Mouse (Mus musculus): Measurements from ENCODE around the gene Zdhhc18. TPM values are rescaled to one million over a fixed set of nuclear protein-coding genes. Genes with fewer than 3 reads are reported as not detected.

The Zdhhc18 gene
- polyA plus RNA-seq, 1 experiment: 4.5 TPM

- Histone ChIP-seq H3K36me3 (ENCODE audit: control insufficient read depth, insufficient read depth, low read length) (no peaks in the 10 kb centered on the region), H3K27me3 (ENCODE audit: control insufficient read depth, insufficient read depth, low read length) (no peaks in the 10 kb centered on the region), H3K4me3 (ENCODE audit: control insufficient read depth, low read depth, low read length) (no peak overlapping the region), H3K4me1 (ENCODE audit: control insufficient read depth, insufficient read depth, low read length) (no peaks in the 10 kb centered on the region), H3K27ac (ENCODE audit: control insufficient read depth, insufficient read depth, low read depth, low read length) (no peak overlapping the region)
- no peak for TF ChIP-seq CTCF (IDR thresholded peaks at IDR 0.05; ENCODE audit: control insufficient read depth, insufficient read depth, insufficient replicate concordance, low read depth, low read length)
- no peak for TF ChIP-seq POLR2A (IDR thresholded peaks at IDR 0.05; ENCODE audit: control insufficient read depth, low read depth, low read length)
Observed at GRCm38 (mm10) chr4:133624830-133625229, 25.1 kb downstream of the Zdhhc18 start.

- Histone ChIP-seq H3K4me3 (ENCODE audit: control insufficient read depth, low read depth, low read length) (no peak overlapping the region), H3K27ac (ENCODE audit: control insufficient read depth, insufficient read depth, low read depth, low read length) (no peak overlapping the region), H3K36me3 (ENCODE audit: control insufficient read depth, insufficient read depth, low read length) (no peaks in the 10 kb centered on the region), H3K4me1 (ENCODE audit: control insufficient read depth, insufficient read depth, low read length) (peaks cover 2% of the 10 kb centered on the region; the same call in 1 of the 2 replicates), H3K27me3 (ENCODE audit: control insufficient read depth, insufficient read depth, low read length) (no peaks in the 10 kb centered on the region)
- TF ChIP-seq POLR2A (IDR thresholded peaks at IDR 0.05; ENCODE audit: control insufficient read depth, low read depth, low read length) (no peak), CTCF (IDR thresholded peaks at IDR 0.05; ENCODE audit: control insufficient read depth, insufficient read depth, insufficient replicate concordance, low read depth, low read length) (no peak)
Observed at GRCm38 (mm10) chr4:133622161-133622695, 27.7 kb downstream of the Zdhhc18 start.

- TF ChIP-seq CTCF (IDR thresholded peaks at IDR 0.05; ENCODE audit: control insufficient read depth, insufficient read depth, insufficient replicate concordance, low read depth, low read length) (no peak), POLR2A (IDR thresholded peaks at IDR 0.05; ENCODE audit: control insufficient read depth, low read depth, low read length) (no peak)
- Histone ChIP-seq H3K4me1 (ENCODE audit: control insufficient read depth, insufficient read depth, low read length) (peaks cover 2% of the 10 kb centered on the region; the same call in 1 of the 2 replicates), H3K27me3 (ENCODE audit: control insufficient read depth, insufficient read depth, low read length) (no peaks in the 10 kb centered on the region), H3K4me3 (ENCODE audit: control insufficient read depth, low read depth, low read length) (no peak overlapping the region), H3K27ac (ENCODE audit: control insufficient read depth, insufficient read depth, low read depth, low read length) (no peak overlapping the region), H3K36me3 (ENCODE audit: control insufficient read depth, insufficient read depth, low read length) (no peaks in the 10 kb centered on the region)
Observed at GRCm38 (mm10) chr4:133620668-133621067, 29.3 kb downstream of the Zdhhc18 start.

GRCm38 (mm10) chr4:133619473-133620136 lies 30.3 kb downstream of the Zdhhc18 start:
- H3K27me3 ChIP-seq (ENCODE audit: control insufficient read depth, insufficient read depth, low read length): no peaks in the 10 kb centered on the region
- no peak overlapping the region for H3K4me3 ChIP-seq (ENCODE audit: control insufficient read depth, low read depth, low read length)
- H3K36me3 ChIP-seq (ENCODE audit: control insufficient read depth, insufficient read depth, low read length): no peaks in the 10 kb centered on the region
- H3K4me1 ChIP-seq (ENCODE audit: control insufficient read depth, insufficient read depth, low read length): peaks cover 2% of the 10 kb centered on the region; the same call in 1 of the 2 replicates
- no peak overlapping the region for H3K27ac ChIP-seq (ENCODE audit: control insufficient read depth, insufficient read depth, low read depth, low read length)
- TF ChIP-seq CTCF (IDR thresholded peaks at IDR 0.05; ENCODE audit: control insufficient read depth, insufficient read depth, insufficient replicate concordance, low read depth, low read length) (no peak), POLR2A (IDR thresholded peaks at IDR 0.05; ENCODE audit: control insufficient read depth, low read depth, low read length) (no peak)

GRCm38 (mm10) chr4:133617936-133618335 lies 32.0 kb downstream of the Zdhhc18 start:
- no peak overlapping the region for H3K4me3 ChIP-seq (ENCODE audit: control insufficient read depth, low read depth, low read length)
- no peaks in the 10 kb centered on the region for H3K27me3 ChIP-seq (ENCODE audit: control insufficient read depth, insufficient read depth, low read length)
- H3K36me3 ChIP-seq (ENCODE audit: control insufficient read depth, insufficient read depth, low read length): no peaks in the 10 kb centered on the region
- TF ChIP-seq CTCF (IDR thresholded peaks at IDR 0.05; ENCODE audit: control insufficient read depth, insufficient read depth, insufficient replicate concordance, low read depth, low read length) (no peak), POLR2A (IDR thresholded peaks at IDR 0.05; ENCODE audit: control insufficient read depth, low read depth, low read length) (no peak)
- peaks cover 2% of the 10 kb centered on the region; the same call in 1 of the 2 replicates for H3K4me1 ChIP-seq (ENCODE audit: control insufficient read depth, insufficient read depth, low read length)
- H3K27ac ChIP-seq (ENCODE audit: control insufficient read depth, insufficient read depth, low read depth, low read length): no peak overlapping the region

GRCm38 (mm10) chr4:133615416-133615815 lies 34.5 kb downstream of the Zdhhc18 start:
- Histone ChIP-seq H3K4me1 (ENCODE audit: control insufficient read depth, insufficient read depth, low read length) (peaks cover 2% of the 10 kb centered on the region; the same call in 1 of the 2 replicates), H3K27ac (ENCODE audit: control insufficient read depth, insufficient read depth, low read depth, low read length) (no peak overlapping the region), H3K27me3 (ENCODE audit: control insufficient read depth, insufficient read depth, low read length) (no peaks in the 10 kb centered on the region), H3K4me3 (ENCODE audit: control insufficient read depth, low read depth, low read length) (no peak overlapping the region), H3K36me3 (ENCODE audit: control insufficient read depth, insufficient read depth, low read length) (no peaks in the 10 kb centered on the region)
- TF ChIP-seq POLR2A (IDR thresholded peaks at IDR 0.05; ENCODE audit: control insufficient read depth, low read depth, low read length): no peak
- no peak for TF ChIP-seq CTCF (IDR thresholded peaks at IDR 0.05; ENCODE audit: control insufficient read depth, insufficient read depth, insufficient replicate concordance, low read depth, low read length)

GRCm38 (mm10) chr4:133614274-133614761 lies 35.6 kb downstream of the Zdhhc18 start:
- Histone ChIP-seq H3K4me3 (ENCODE audit: control insufficient read depth, low read depth, low read length) (no peak overlapping the region), H3K27me3 (ENCODE audit: control insufficient read depth, insufficient read depth, low read length) (no peaks in the 10 kb centered on the region), H3K27ac (ENCODE audit: control insufficient read depth, insufficient read depth, low read depth, low read length) (no peak overlapping the region), H3K4me1 (ENCODE audit: control insufficient read depth, insufficient read depth, low read length) (no peaks in the 10 kb centered on the region), H3K36me3 (ENCODE audit: control insufficient read depth, insufficient read depth, low read length) (no peaks in the 10 kb centered on the region)
- TF ChIP-seq CTCF (IDR thresholded peaks at IDR 0.05; ENCODE audit: control insufficient read depth, insufficient read depth, insufficient replicate concordance, low read depth, low read length) (no peak), POLR2A (IDR thresholded peaks at IDR 0.05; ENCODE audit: control insufficient read depth, low read depth, low read length) (no peak)

All from testis, adult 2 months (tissue).